Mouse (Mus musculus) olfactory bulb, adult 2 months (tissue): ENCODE measurements around the gene Nfasc. TPM values are rescaled to one million over a fixed set of nuclear protein-coding genes. Genes with fewer than 3 reads are reported as not detected.

ENCODE experiments used
- H3K27ac ChIP-seq: fragments of 200-500 bp; 2 replicates; pipeline ENCODE4 v1.5.1; 2012; ENCODE audit warnings: low read depth, low read length; ENCODE audit not compliant: insufficient read depth
- H3K4me1 ChIP-seq: fragments of 200-500 bp; 2 replicates; pipeline ENCODE4 v1.6.1; 2012; ENCODE audit warnings: low read length; ENCODE audit not compliant: control insufficient read depth, insufficient read depth
- H3K4me3 ChIP-seq: fragments of 200-500 bp; 2 replicates; pipeline ENCODE4 v1.5.1; 2012; ENCODE audit warnings: mild to moderate bottlenecking, low read depth, low read length, moderate library complexity; ENCODE audit not compliant: insufficient read depth
- CTCF ChIP-seq: fragments of 200-500 bp; IDR thresholded peaks from 2 replicates; pipeline ENCODE4 v1.5.1; 2012; ENCODE audit warnings: low read depth, mild to moderate bottlenecking, low read length, moderate library complexity; ENCODE audit not compliant: insufficient read depth
- POLR2A ChIP-seq: fragments of 200-500 bp; IDR thresholded peaks from 2 replicates; pipeline ENCODE4 v1.6.1; 2012; ENCODE audit warnings: mild to moderate bottlenecking, low read depth, low read length, moderate library complexity; ENCODE audit not compliant: insufficient read depth
- WGBS: fragments of 180-500 bp; shearing (Covaris S2); methylation state at CpG from one replicate; pipeline ENCODE4 v1.1.7; 2018; 5-methylcytosine and 5-hydroxymethylcytosine counted together
- polyA plus RNA-seq: library from polyadenylated mRNA; stranded (reverse); fragments of >200 nt; gene quantifications from 2 replicates; pipeline ENCODE4 v1.2.4, GENCODE M21; 2012; ENCODE audit warnings: low replicate concordance; ENCODE audit not compliant: missing spikeins, insufficient read depth, insufficient read length

Gene Nfasc
- polyA plus RNA-seq, 1 experiment = 87.2 TPM

DNA sequence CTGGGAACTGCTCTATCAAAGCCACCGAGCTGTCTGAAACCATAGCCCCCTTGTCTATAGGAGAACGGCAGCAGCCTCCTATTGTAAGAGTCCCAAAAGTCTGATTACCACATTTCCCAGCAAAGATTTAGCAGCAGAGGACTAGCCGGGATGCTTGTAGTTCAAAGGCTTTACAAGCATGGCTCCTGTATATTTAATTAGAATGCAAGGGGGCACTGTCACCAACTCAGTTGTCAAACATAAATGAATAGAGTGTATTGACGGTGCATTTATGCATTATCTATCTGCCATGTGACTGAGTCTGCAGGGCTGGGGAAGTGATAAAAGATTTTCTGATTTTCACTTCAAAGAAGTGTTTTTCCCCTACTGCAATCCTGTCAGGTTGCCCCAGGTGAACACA is 156.2 kb downstream of the Nfasc start:
- 62% methylated on average over 4 of the region's 4 CpGs for WGBS
- peaks cover 32% of the 10 kb centered on the region for H3K4me1 ChIP-seq

DNA sequence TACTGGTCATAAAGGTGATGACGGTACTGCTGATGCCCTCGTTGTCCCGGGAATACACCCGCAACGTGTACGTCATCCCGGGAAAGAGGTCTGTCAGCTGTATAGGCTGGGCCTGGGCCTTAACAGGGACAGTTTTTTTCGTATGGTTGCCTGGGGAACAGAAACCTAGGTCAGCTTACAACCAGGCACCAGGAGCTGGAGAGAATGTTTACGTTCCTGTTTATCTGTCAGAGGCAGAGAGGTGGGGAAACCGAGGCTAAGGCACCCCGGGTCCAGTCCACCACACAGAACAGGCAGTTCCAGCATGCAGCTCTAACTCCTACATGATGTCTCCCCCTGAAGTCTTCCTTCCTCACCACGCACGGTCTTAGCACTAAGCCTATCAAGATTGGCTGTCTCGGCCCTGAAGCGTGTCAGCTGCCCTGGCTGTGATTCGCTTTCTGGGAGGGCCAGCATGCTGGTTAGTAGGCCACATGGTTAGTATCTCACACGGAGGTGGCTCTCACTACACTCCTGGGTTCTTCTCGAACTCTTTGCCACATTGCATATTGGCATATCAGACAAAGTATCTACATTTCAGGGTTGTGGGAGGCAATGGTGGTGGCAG is 158.5 kb downstream of the Nfasc start:
- Histone ChIP-seq H3K4me3 (no peak overlapping the region), H3K4me1 (peaks cover 32% of the 10 kb centered on the region), H3K27ac (no peak overlapping the region)
- TF ChIP-seq CTCF = 0 out of 2 replicates have a peak, but pooled peaks have one; percentile 0
- no peak for TF ChIP-seq POLR2A
- 72% methylated on average over 18 of the region's 18 CpGs for WGBS

More for the DNA sequence above, 156.2 kb downstream of the Nfasc start:
- TF ChIP-seq POLR2A (no peak), CTCF (no peak)
- H3K27ac ChIP-seq = no peak overlapping the region
- H3K4me3 ChIP-seq = no peak overlapping the region

GRCm38 (mm10) chr1:132581845-132582839 is 159.5 kb downstream of the Nfasc start:
- H3K4me3 ChIP-seq = no peak overlapping the region
- 35% methylated on average over 14 of the region's 14 CpGs for WGBS
- H3K27ac ChIP-seq = no peak overlapping the region
- TF ChIP-seq CTCF (no peak), POLR2A (no peak)
- peaks cover 25% of the 10 kb centered on the region for H3K4me1 ChIP-seq

DNA sequence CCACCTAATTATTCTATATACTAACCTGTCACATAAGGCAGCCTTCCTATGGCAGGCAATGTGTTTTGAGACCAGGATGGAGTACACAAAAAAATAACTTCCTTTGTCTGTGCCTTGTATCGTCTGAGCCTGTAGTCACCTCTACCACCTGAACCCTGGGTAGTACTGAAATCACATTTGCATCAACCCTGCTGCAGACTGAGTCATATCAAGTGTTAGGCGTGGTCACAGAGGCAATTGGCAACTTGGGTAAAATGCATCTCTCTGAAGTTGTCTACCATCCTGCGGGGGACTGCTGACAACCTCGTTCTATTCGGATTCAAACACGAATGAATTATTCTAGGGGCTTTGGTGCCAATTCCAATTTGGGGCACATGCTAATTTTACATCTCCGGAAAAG is 161.5 kb downstream of the Nfasc start:
- no peak for TF ChIP-seq POLR2A
- Histone ChIP-seq H3K4me3 (no peak overlapping the region), H3K4me1 (peaks cover 18% of the 10 kb centered on the region), H3K27ac (no peak overlapping the region)
- WGBS = 68% methylated on average over 7 of the region's 7 CpGs

- no peak overlapping the region for H3K27ac ChIP-seq
- H3K4me1 ChIP-seq = peaks cover 5% of the 10 kb centered on the region; the same call in 1 of the 2 replicates
- 94% methylated on average over 8 of the region's 8 CpGs for WGBS
- no peak overlapping the region for H3K4me3 ChIP-seq
- TF ChIP-seq CTCF (no peak), POLR2A (no peak)
These were observed 164.8 kb downstream of the Nfasc start for GRCm38 (mm10) chr1:132576845-132577244.

DNA sequence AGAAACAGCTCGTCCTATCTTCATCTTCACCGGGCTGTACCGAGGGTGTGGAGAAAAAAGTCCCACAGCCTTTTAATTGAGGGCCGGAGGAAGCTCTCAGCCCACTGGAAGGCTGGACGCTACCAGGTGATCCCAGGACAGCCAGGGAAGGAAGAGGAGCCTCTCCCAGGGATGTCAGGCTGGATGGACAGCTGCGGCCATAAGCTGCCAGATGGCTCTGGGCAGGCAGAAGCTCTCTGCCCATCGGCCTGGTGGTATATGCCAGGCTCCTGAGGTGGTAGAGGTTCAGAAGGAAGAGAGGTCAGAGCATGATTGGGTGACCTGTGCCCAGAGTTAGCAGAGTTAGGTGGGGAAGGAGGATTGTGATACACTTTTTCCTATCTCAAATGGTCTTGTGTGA is 168.7 kb downstream of the Nfasc start:
- Histone ChIP-seq H3K27ac (no peak overlapping the region), H3K4me3 (no peak overlapping the region), H3K4me1 (no peaks in the 10 kb centered on the region)
- TF ChIP-seq POLR2A (no peak), CTCF (no peak)
- WGBS = 93% methylated on average over 7 of the region's 7 CpGs

DNA sequence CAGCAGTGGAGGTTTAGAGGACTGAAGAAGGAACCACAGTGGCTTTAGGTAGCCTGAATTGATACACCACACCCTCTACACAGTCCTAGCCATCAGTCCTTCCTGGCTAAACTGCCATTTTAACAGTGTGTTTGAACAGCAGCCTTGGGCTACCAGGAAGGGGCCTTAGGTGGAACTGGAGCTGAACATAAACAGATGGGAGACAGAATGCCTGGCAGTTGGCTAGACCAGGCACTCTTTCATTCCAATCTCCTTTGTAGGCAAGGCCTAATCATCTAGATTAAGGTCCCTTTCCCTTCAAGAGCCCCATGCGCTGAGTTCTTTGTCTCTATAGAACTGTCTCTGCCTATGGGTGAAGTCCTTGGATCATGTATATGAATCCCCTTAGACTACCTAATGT is 170.0 kb downstream of the Nfasc start:
- 94% methylated on average over 1 of the region's 1 CpGs for WGBS
- H3K4me1 ChIP-seq = peaks cover under 1% of the 10 kb centered on the region
- TF ChIP-seq CTCF = no peak
- TF ChIP-seq POLR2A = no peak
- H3K4me3 ChIP-seq = no peak overlapping the region
- no peak overlapping the region for H3K27ac ChIP-seq

- no peak overlapping the region for H3K27ac ChIP-seq
These were observed 170.7 kb downstream of the Nfasc start for GRCm38 (mm10) chr1:132570906-132571305.

GRCm38 (mm10) chr1:132570068-132570780 is 171.4 kb downstream of the Nfasc start:
- 94% methylated on average over 15 of the region's 15 CpGs for WGBS
- Histone ChIP-seq H3K27ac (no peak overlapping the region), H3K4me3 (no peak overlapping the region), H3K4me1 (peaks cover 13% of the 10 kb centered on the region)
- TF ChIP-seq POLR2A (no peak), CTCF (no peak)

More at GRCm38 (mm10) chr1:132570906-132571305, 170.7 kb downstream of the Nfasc start:
- H3K4me3 ChIP-seq = no peak overlapping the region
- H3K4me1 ChIP-seq = peaks cover 7% of the 10 kb centered on the region
- 84% methylated on average over 8 of the region's 8 CpGs for WGBS
- no peak for TF ChIP-seq CTCF
- no peak for TF ChIP-seq POLR2A

DNA sequence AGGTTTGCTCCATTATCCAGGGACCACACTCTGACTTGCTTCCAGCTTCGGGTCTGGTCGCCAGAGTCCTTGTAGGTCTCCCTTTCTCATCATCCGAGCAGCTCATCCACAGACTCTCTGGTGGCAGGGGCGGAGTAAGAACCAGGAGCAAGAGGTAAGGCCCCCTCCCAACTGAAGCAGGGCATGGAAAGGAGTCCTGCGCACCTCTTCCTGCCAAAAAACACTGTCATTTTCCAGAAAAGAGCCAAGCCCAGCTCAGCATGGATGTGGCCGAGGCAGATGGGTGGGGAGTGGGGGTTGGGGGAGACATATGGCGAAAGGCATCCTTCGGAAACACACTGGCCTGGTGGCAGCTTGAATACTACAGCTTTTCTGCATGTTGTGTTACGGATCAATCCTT is 172.1 kb downstream of the Nfasc start:
- Histone ChIP-seq H3K4me3 (no peak overlapping the region), H3K4me1 (peaks cover 14% of the 10 kb centered on the region), H3K27ac (no peak overlapping the region)
- WGBS = 82% methylated on average over 9 of the region's 9 CpGs
- no peak for TF ChIP-seq CTCF
- TF ChIP-seq POLR2A = no peak
